Mouse (Mus musculus) limb, embryonic 15.5 days (tissue): Measurements from ENCODE around the gene Sesn2. TPM values are rescaled to one million over a fixed set of nuclear protein-coding genes. Genes with fewer than 3 reads are reported as not detected.

Experiments used
- ATAC-seq: fragments of 200-750 bp; cut with Nextera tagmentation; 2 replicates; pipeline ENCODE4 v1.8.0; 2017; ENCODE audit warnings: low read depth, moderate TSS enrichment; ENCODE audit not compliant: insufficient number of reproducible peaks, low FRiP score, low TSS enrichment
- H3K27ac ChIP-seq: fragments of 300-500 bp; sonication (generic); 2 replicates; pipeline ENCODE4 v1.5.1; 2015; ENCODE audit warnings: moderate library complexity, mild to moderate bottlenecking, inconsistent platforms
- H3K27me3 ChIP-seq: fragments of 300-500 bp; sonication (generic); 2 replicates; pipeline ENCODE4 v1.6.1; 2015; ENCODE audit warnings: inconsistent platforms
- H3K36me3 ChIP-seq: fragments of 300-500 bp; sonication (generic); 2 replicates; pipeline ENCODE4 v1.6.1; 2015; ENCODE audit warnings: inconsistent platforms
- H3K4me1 ChIP-seq: fragments of 300-500 bp; sonication (generic); 2 replicates; pipeline ENCODE4 v1.6.1; 2015; ENCODE audit warnings: inconsistent platforms
- H3K4me2 ChIP-seq: fragments of 300-500 bp; sonication (generic); 2 replicates; pipeline ENCODE4 v1.6.1; 2015; ENCODE audit warnings: mild to moderate bottlenecking, inconsistent platforms
- H3K4me3 ChIP-seq: fragments of 300-500 bp; sonication (generic); 2 replicates; pipeline ENCODE4 v1.5.1; 2015; ENCODE audit warnings: mild to moderate bottlenecking, inconsistent platforms
- H3K9ac ChIP-seq: fragments of 300-500 bp; sonication (generic); 2 replicates; pipeline ENCODE4 v1.6.1; 2015; ENCODE audit warnings: inconsistent platforms
- H3K9me3 ChIP-seq: fragments of 300-500 bp; sonication (generic); 2 replicates; pipeline ENCODE4 v1.6.1; 2016; ENCODE audit warnings: inconsistent platforms
- WGBS: fragments of 180-500 bp; shearing (Covaris S2); methylation state at CpG from one replicate; pipeline ENCODE4 v1.1.7; 2015; 5-methylcytosine and 5-hydroxymethylcytosine counted together
- polyA plus RNA-seq: library from polyadenylated mRNA; unstranded; fragments of >200 nt; fragmentation: Nextera tagmentation; extraction: Ambion mirVana; gene quantifications from 2 replicates; pipeline ENCODE4 v1.2.1, GENCODE M21; 2015

Sesn2 gene
- polyA plus RNA-seq, 1 experiment from 2014 or later, result 12.8 TPM

- Histone ChIP-seq H3K4me3 (no peak overlapping the region), H3K4me1 (peaks cover 14% of the 10 kb centered on the region), H3K9ac (no peak overlapping the region), H3K4me2 (no peak overlapping the region), H3K36me3 (peaks cover 12% of the 10 kb centered on the region), H3K9me3 (no peaks in the 10 kb centered on the region), H3K27me3 (no peaks in the 10 kb centered on the region), H3K27ac (no peak overlapping the region)
- ATAC-seq, result no peak
- WGBS, result 95% methylated on average over 20 of the region's 20 CpGs
Observed at GRCm38 (mm10) chr4:132530033-132530804, 19.9 kb upstream of the Sesn2 start.

DNA sequence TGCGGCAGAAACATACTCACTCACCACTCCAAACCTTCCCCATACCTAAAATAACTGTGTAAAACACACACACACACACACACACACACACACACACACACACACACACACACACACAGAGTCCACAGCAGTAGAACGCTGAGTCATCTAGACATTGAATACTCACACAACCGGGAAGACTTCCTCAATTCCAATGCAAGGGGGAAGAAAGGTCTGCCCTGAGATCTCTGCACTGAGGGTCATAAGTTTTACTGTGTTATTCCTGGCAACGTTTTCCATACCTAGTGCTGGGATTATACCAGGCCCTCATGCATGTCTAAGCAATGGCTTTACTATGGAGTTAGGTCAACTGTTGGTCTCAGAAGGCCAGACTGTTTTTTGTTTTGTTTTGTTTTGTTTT is 19.0 kb upstream of the Sesn2 start:
- Histone ChIP-seq H3K9me3 (no peaks in the 10 kb centered on the region), H3K4me2 (no peak overlapping the region), H3K27me3 (no peaks in the 10 kb centered on the region), H3K9ac (no peak overlapping the region), H3K4me1 (peaks cover 17% of the 10 kb centered on the region), H3K36me3 (peaks cover 12% of the 10 kb centered on the region), H3K4me3 (no peak overlapping the region), H3K27ac (no peak overlapping the region)
- no peak for ATAC-seq
- 77% methylated on average over 4 of the region's 4 CpGs for WGBS

DNA sequence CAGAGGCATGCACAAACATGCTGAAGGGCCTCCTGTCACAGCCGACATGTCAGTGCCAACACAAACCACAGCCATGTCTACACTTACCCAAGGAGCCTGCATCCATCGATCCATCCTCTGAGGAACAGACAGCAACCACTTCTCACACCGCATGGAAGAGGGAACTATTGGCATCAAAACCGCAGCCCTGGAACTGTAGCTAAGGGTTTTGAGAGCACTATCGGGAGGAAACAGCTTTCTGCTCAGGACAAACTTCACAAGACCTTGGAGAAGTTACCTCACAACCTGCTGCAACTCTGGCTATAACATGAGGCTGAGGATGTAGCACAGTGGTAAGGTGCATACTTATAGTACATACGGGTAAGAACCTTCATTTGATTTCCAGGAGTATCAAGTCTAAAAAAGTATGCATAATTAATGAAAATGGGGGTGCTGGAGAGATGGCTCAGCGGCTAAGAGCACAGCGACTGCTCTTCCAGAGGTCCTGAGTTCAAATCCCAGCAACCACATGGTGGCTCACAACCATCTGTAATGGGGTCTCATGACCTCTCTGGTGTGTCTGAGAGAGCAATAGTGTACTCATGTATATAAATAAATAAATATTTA is 17.7 kb upstream of the Sesn2 start:
- Histone ChIP-seq H3K36me3 (peaks cover 12% of the 10 kb centered on the region), H3K9me3 (no peaks in the 10 kb centered on the region), H3K4me2 (no peak overlapping the region), H3K9ac (no peak overlapping the region), H3K27me3 (no peaks in the 10 kb centered on the region), H3K27ac (no peak overlapping the region), H3K4me3 (no peak overlapping the region), H3K4me1 (peaks cover 14% of the 10 kb centered on the region)
- ATAC-seq, result no peak
- WGBS, result 86% methylated on average over 8 of the region's 8 CpGs

DNA sequence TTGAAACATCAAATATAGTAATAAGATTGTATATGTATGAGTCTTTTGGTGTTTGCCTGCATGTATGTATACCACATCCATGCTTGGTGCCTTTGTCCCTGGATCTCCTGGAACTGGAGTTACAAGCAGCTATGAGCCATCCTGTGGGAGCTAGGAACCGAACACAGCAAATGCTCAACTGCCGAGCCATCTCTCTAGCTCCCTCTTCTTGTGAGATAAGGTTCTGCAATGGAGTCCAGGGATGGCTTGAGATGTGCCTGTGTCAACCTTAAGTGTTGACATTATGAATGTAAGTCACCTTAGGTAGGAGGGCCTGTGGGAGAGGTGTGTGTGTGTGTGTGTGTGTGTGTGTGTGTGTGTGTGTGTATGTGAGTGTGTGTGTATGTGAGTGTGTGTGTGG is 16.4 kb upstream of the Sesn2 start:
- no peak overlapping the region for H3K4me3 ChIP-seq
- H3K4me1 ChIP-seq, result peaks cover 8% of the 10 kb centered on the region
- H3K27me3 ChIP-seq, result no peaks in the 10 kb centered on the region
- H3K36me3 ChIP-seq, result peaks cover 12% of the 10 kb centered on the region
- H3K4me2 ChIP-seq, result no peak overlapping the region
- ATAC-seq, result no peak
- H3K9me3 ChIP-seq, result no peaks in the 10 kb centered on the region
- no peak overlapping the region for H3K9ac ChIP-seq
- WGBS, result 58% methylated on average over 2 of the region's 2 CpGs
- H3K27ac ChIP-seq, result no peak overlapping the region

GRCm38 (mm10) chr4:132524808-132525207 is 14.5 kb upstream of the Sesn2 start:
- no peak overlapping the region for H3K9ac ChIP-seq
- no peak for ATAC-seq
- peaks cover 8% of the 10 kb centered on the region for H3K4me1 ChIP-seq
- no peak overlapping the region for H3K4me2 ChIP-seq
- WGBS, result 36% methylated on average over 6 of the region's 6 CpGs
- peaks cover under 1% of the 10 kb centered on the region; the same call in 1 of the 2 replicates for H3K36me3 ChIP-seq
- H3K27ac ChIP-seq, result peak overlapping the region; percentile 38; the same call in 1 of the 2 replicates
- no peaks in the 10 kb centered on the region for H3K27me3 ChIP-seq
- no peaks in the 10 kb centered on the region for H3K9me3 ChIP-seq
- H3K4me3 ChIP-seq, result no peak overlapping the region

GRCm38 (mm10) chr4:132524321-132524741 is 14.0 kb upstream of the Sesn2 start:
- Histone ChIP-seq H3K27ac (peak overlapping the region; percentile 38; the same call in 1 of the 2 replicates), H3K4me1 (peaks cover 8% of the 10 kb centered on the region), H3K27me3 (no peaks in the 10 kb centered on the region), H3K9ac (no peak overlapping the region), H3K4me3 (no peak overlapping the region), H3K36me3 (no peaks in the 10 kb centered on the region), H3K4me2 (no peak overlapping the region), H3K9me3 (no peaks in the 10 kb centered on the region)
- WGBS, result 28% methylated on average over 11 of the region's 11 CpGs
- no peak for ATAC-seq

DNA sequence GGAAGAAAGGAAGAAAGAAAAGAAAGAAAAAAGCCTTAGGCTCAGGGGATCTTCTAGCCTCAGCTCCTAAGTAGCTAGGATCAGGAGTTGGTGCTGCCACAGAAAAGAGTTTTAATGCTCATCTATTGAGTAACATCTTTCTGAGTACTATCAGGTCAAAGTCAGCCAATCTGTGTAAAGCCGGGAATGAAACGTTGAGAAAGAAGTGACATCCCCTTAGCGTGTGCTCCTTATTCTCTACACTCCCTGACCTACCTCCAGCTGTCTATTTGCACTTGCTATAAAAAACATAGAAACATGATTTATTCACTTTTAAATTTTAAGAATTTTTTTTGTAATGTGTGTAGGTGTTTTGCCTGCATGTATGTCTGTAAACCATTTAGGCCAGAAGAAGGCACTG is 8.9 kb upstream of the Sesn2 start:
- peaks cover 8% of the 10 kb centered on the region; the same call in 1 of the 2 replicates for H3K4me1 ChIP-seq
- H3K27me3 ChIP-seq, result no peaks in the 10 kb centered on the region
- H3K9ac ChIP-seq, result no peak overlapping the region
- WGBS, result 86% methylated on average over 3 of the region's 3 CpGs
- H3K27ac ChIP-seq, result no peak overlapping the region
- H3K4me3 ChIP-seq, result no peak overlapping the region
- ATAC-seq, result no peak
- no peaks in the 10 kb centered on the region for H3K9me3 ChIP-seq
- no peaks in the 10 kb centered on the region for H3K36me3 ChIP-seq
- no peak overlapping the region for H3K4me2 ChIP-seq

DNA sequence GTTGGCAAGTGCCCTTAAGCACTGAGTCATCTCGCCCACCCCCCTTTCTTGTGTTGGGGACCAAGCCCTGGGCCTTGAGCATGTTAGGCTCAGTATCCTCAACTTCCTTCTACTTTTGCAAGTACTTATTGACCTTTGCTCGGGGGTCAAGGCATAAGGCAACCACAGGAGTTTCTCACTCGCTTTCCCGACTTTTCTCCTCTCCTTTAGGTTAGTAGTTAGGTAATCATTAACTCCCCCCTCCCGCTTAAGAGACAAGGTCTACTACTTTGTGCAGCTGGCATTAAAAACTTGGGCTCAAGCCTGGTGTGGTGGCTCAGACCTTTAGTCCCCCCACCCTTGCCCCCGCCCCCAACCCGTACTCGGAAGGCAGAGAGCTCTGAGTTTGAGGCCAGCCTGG is 7.8 kb upstream of the Sesn2 start:
- no peaks in the 10 kb centered on the region for H3K27me3 ChIP-seq
- 79% methylated on average over 8 of the region's 8 CpGs for WGBS
- no peak overlapping the region for H3K4me3 ChIP-seq
- H3K4me2 ChIP-seq, result no peak overlapping the region
- H3K27ac ChIP-seq, result no peak overlapping the region
- ATAC-seq, result no peak
- H3K4me1 ChIP-seq, result peaks cover 12% of the 10 kb centered on the region
- no peak overlapping the region for H3K9ac ChIP-seq
- no peaks in the 10 kb centered on the region for H3K9me3 ChIP-seq
- no peaks in the 10 kb centered on the region for H3K36me3 ChIP-seq

- ATAC-seq, result peak; percentile 93
- H3K27me3 ChIP-seq, result no peaks in the 10 kb centered on the region
- H3K36me3 ChIP-seq, result no peaks in the 10 kb centered on the region
- H3K27ac ChIP-seq, result peak overlapping the region; percentile 82
- peaks cover 17% of the 10 kb centered on the region for H3K4me1 ChIP-seq
- H3K9ac ChIP-seq, result peak overlapping the region; percentile 35
- peak overlapping the region; percentile 42 for H3K4me3 ChIP-seq
- WGBS, result 17% methylated on average over 22 of the region's 22 CpGs
- peak overlapping the region; percentile 86 for H3K4me2 ChIP-seq
- H3K9me3 ChIP-seq, result no peaks in the 10 kb centered on the region
Observed at GRCm38 (mm10) chr4:132515369-132516155, 5.3 kb upstream of the Sesn2 start.

DNA sequence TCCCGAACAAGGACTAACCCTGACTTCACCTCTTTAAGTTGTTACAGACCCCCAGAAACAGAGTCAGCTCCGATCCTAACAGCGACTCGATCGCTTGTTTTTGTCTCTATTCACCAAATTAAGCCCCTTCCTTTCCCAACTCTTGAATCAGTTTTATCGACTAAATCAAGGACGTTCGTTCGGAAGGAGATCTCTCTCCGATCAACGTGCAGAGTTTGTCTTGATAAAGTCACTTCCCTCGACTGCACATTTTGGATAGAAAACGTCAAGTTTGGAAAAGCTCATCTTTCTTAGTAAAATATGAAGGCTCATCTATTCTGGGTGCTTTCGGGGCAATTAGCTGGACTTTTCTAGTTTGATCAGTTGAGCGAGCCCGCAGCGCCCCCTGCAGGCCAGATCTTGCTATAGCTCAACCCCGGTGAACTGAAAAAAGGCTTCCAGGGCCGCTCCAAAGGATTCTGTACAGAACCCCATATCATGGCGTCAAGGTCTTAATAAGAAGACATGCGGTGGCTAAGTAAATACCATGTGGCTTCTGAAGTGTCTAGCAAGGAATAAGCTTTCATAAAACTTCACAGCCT is 4.3 kb upstream of the Sesn2 start:
- H3K36me3 ChIP-seq, result no peaks in the 10 kb centered on the region
- no peaks in the 10 kb centered on the region for H3K27me3 ChIP-seq
- peak overlapping the region; percentile 86 for H3K4me2 ChIP-seq
- no peak for ATAC-seq
- H3K9me3 ChIP-seq, result no peaks in the 10 kb centered on the region
- WGBS, result 1% methylated on average over 21 of the region's 21 CpGs
- H3K27ac ChIP-seq, result peak overlapping the region; percentile 82
- H3K4me1 ChIP-seq, result peaks cover 18% of the 10 kb centered on the region
- peak overlapping the region; percentile 42 for H3K4me3 ChIP-seq
- H3K9ac ChIP-seq, result peak overlapping the region; percentile 35

DNA sequence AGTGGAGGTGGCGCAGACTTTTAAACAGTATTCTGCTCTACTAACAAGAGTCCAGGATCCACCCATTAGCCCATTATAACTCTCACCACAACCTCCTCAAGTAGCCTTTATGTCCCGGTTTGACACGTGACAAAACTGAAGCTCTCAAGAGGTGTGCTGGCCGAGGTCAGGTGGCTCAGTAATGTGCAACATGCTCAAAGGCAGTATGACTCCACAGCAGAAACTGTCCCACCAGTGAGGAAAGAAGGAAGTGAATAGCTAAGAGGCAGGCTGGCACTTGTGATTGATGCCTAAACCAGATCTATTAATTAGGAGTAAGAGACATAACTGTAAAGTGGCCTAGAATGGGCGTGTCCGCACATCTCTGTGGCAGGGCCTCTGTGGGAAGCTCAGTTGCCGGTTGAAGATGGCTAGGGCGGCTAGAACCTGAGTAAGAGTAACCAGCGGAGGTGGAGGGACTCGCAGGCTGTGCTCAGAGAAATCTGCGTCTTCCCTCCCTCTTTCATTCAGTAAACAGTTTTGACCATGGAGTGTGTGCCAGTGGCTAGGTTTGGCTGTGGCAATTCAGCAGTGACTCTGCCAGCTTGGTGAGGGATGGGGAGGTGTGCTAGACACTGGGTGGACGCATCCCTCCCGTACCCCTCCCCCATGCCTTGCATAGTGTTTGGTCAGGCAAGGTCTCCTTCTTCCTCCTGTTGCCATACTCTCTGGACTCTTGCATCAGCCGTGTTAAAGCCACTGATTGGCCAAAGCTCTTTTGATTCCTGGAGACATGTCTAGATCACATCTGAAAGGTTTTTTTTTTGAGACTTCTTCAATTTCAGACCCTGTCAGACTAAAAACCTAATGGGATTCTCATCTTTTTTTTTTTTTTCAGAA is 3.3 kb upstream of the Sesn2 start:
- ATAC-seq, result no peak
- Histone ChIP-seq H3K27me3 (no peaks in the 10 kb centered on the region), H3K9me3 (no peaks in the 10 kb centered on the region), H3K4me2 (no peak overlapping the region), H3K9ac (no peak overlapping the region; the same call in 1 of the 2 replicates), H3K27ac (no peak overlapping the region), H3K4me1 (peaks cover 24% of the 10 kb centered on the region), H3K4me3 (no peak overlapping the region), H3K36me3 (no peaks in the 10 kb centered on the region)
- 29% methylated on average over 14 of the region's 14 CpGs for WGBS
